Mouse (Mus musculus): Measurements from ENCODE around the gene Mmgt1.

Mmgt1 gene

DNA sequence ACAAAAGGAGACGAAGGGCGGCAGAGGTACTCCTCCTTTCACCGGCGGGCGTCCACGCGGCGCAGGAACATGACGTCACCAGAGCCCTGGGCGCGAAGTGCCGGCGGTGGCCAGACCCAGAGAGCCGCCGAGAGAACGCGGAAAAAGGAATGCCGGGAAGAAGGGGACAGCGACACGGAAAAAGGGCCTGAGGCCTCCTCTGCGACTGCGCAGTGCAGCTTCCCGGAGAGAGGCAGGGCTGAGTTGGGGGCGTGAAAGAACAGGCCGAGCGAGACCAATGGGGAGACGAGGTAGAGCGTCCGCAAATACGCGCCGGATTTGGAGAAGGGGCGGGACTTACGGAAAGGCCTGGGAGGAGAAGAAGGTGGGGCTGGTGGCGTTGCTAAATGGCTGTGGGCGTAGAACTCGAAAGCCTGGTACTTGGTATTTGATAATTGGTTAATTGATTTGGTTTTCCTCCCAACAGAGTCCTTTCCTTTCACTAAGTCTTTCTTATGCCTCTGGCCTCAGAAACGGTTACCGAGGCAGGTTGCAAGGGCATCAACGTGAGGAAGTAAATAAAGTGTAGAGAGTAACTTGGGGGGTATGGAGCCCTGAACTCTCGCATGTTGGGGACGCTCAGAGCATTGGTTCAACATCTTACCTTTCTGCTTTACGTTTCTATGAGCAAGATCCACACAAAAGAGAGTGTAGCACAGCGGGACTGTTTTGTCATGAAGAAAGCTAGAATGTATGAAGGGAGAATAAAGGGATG lies at the start of gene Mmgt1:
TSS of gene Mmgt1 (minus strand) at position 183 of the 754 bp plus-strand sequence.
- peak; percentile 93 to 94 for DNase-seq (ENCODE audit: low spot score in 2 of 2)

DNA sequence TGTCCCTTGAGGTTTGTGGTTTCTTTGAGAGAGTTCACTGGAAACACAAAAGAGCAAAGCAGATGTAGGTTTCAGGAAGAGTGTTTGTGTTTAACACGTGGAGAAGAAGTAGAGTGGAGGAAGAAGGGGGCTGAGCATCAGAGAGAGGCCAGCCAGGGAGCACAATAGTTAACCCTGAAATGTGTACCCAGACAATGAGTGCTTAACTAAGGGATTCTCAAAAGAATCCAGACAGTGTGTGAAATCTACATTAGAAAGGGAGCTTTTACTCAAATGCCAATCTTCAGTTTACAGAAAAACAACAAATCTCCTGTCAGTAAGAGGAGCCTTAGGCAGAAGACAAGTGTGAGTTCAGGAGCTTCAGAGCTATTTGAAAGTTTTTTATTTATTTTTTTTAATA lies 42.2 kb upstream of the Mmgt1 start:
- DNase-seq (ENCODE audit: low spot score in 2 of 2): no peak

DNA sequence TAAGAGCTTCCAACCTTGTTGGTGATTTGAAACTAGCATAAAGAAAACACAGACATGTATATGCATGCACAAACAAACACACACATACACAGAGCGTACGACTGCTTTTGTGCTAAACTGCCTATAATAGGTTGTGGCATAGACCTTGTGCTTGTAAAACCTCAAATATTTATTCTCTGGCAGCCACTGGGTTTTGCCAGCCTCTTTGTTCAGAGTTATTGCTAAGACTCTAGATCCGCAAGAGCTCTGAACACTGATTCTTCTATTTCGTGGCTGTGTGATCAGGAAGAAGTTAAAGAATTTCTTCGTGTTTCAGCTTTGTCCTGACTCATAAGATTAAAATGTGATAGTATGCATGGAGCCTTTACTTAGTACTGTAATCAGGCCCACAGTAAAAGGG lies 38.3 kb upstream of the Mmgt1 start:
- no peak for DNase-seq (ENCODE audit: low spot score in 2 of 2)

DNA sequence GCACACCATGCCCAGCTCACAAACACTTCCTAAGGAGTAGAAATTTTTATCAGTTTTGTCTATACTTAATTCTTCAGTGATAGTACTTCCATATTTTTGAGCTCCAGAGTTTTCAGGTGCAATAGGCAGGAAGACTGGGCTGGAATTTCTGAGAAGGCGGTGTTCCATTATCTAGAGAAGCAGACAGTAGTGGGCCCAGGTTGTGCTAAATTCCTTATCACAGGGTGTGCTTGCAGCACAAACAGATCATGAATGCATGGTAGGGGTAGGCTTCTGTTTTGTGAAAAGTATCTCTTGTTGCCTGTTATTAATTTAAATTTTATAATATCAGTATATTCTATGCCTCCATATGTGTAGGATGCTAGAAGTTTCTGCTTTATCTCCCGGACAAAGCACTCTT lies 17.4 kb upstream of the Mmgt1 start:
- no peak for DNase-seq (ENCODE audit: low spot score in 2 of 2)

GRCm38 (mm10) chrX:56610318-56610694 lies 12.4 kb upstream of the Mmgt1 start:
- DNase-seq (ENCODE audit: low spot score in 2 of 2): no peak

DNA sequence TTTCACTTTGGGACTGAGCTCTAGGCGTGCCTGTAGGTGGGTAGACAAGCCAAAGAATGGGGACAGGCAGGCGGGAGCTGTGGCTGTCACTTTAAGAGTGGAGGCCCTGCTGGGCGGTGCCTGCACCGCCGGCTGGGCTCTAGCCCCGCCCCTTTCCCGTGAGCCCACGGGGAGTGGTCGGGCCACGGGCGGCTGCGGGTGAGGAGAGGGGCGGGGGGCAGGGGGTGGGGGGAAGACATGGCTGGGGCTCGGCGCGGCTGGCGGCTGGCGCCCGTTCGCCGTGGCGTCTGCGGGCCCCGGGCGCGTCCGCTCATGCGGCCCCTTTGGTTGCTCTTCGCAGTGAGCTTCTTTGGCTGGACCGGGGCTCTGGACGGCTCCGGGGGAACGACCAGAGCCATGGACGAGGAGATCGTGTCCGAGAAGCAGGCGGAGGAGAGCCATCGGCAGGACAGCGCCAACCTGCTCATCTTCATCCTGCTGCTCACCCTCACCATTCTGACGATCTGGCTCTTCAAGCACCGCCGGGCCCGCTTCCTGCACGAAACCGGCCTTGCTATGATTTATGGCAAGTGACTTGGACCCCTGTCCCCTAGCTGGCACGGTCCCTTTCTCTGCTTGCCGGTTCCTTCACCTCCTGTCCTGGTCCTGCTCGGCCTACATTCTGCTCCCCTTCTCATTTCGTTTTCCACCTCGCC lies 11.9 kb upstream of the Mmgt1 start, which contains the start of gene Slc9a6:
TSS of gene Slc9a6 (plus strand) at position 135 of the 695 bp plus-strand sequence.
- DNase-seq (ENCODE audit: low spot score in 2 of 2): peak; percentile 63 to 78

DNA sequence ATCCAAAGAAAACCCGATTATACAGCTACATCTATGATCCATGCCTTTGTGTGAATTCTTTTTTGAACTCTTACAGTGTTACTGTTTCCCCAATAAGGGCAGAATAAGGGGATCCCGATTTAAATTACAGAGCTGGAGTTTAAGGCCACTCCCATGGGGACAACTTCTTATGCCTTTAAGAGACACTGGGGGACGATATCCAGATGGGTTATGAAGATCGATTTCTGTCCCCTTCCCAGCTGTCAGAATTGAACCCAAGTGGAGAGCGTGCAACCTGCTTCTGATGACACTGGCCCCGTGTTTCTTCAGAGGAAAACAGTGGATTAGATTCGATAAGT lies 11.4 kb upstream of the Mmgt1 start:
- no peak for DNase-seq (ENCODE audit: low spot score in 2 of 2)

DNA sequence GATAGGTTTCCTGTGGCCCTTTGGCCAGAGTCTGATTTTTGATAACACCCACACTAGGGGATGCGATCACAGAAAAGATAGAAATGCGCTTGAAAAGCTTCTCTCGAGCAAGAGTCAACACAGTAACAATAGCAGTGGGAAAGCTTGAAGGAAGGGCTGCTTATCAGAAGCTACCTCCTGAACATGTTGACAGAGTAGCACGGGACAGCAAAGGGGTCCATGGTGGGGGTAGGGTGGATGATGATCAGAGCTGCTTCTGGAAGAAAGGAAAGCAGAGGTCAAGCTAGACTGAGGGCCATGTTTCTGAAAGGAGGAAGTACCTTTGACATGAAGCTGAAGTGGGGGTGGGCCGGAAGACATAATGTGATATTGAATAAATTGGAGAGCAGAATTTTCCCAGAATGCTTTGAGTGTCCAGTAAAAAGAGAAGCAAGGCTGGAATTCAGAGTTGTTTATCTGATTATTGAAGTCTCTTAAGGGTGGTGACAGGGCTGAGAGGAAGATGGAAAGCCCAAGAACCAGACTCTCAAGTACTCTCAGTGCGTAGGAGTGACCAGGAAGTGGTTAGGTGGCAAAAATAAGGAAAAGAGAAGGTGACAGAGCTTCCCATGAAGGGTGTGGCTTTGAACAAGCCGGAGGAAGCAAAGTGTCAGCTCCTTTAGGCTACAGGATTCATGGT lies 9.3 kb upstream of the Mmgt1 start:
- DNase-seq (ENCODE audit: low spot score in 2 of 2): no peak

DNA sequence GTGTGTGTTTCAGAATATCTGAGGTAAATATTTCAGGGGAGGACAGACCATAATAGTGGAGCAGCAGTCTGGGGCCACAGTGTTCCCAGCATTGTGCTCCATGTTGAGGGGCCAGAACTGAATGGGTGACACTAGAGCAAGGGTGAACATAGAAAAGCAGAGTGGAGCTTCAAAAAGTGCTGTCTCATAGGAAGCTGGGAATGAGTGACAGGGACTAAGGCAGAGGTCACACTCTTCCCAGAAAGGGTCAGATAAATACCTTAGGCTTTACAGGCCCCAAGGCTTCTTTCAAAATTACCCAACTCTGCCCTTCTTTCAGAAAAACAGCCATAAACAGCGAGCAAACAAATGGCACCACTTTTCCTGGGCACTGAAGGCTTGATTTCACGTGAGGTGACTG lies 8.7 kb upstream of the Mmgt1 start:
- DNase-seq (ENCODE audit: low spot score in 2 of 2): no peak

DNA sequence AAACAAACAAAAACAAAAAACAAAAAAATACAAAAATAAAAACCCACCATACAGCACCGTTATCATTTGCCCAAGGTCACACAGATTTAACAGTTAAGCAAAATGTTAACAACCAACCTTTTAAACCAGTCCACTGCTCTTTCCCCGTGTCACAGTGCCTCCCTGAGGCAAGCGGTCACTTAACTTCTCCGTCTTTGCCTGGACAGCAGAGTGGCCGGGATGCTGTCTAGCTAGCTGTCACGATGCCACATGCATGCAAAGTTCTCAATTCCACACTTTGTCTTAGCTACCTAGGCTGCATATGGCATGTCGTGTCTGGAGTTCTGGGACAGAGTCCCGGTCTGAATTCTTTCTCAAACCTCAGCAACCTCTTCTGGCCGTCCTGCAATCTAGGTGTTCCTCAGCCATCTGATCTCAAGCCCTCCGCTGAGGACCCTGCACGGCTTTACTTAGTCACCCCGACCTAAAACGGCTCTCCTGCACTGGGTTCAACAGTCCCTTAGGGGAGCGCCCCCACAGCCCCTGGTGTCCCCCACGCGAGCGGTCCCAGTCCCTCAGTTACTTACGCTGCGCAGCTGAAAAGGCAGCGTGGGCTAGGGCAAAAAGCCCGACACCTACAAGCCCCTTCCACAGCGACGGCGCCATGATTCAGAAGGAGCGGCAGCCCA lies 516 bp downstream of the Mmgt1 start:
- no peak for DNase-seq (ENCODE audit: low spot score in 2 of 2)

DNA sequence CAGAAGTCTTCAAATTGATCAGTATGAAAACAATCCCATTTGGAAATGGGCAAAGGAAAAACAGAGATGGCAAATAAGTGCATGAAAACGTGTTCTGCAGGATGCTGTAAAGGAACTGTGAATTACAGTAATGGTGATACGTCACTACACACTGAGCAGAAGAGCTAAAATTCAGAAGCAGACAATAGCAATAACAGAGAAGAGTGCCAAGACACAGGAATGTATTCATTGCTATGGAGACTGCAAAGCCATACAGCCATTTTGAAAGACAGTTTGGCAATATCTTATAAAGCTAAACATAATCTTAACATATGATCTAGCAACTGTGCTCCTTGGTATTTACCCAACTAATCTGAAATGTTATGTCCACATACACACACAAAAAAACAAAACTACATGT lies 19.7 kb downstream of the Mmgt1 start:
- DNase-seq (ENCODE audit: low spot score in 2 of 2): no peak

GRCm38 (mm10) chrX:56572465-56572864 lies 25.4 kb downstream of the Mmgt1 start:
- no peak for DNase-seq (ENCODE audit: low spot score in 2 of 2)

DNA sequence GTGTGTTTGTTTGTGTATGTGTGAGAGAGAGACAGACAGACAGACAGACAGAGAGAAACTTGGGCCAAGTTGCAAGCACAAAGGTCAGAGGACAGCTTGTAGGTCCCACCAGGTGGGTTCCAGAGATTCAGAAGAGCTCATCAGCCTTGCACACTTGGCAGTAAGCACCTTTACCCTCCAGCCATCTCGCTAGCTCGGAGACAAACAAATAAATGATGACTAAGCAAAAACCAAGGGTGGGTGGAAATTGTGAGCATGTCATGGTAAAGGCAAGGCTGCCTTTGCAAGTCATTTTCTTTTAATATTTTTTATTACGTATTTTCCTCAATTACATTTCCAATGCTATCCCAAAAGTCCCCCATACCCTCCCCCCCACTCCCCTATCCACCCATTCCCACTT lies 44.3 kb downstream of the Mmgt1 start:
- no peak for DNase-seq (ENCODE audit: low spot score in 2 of 2)

DNA sequence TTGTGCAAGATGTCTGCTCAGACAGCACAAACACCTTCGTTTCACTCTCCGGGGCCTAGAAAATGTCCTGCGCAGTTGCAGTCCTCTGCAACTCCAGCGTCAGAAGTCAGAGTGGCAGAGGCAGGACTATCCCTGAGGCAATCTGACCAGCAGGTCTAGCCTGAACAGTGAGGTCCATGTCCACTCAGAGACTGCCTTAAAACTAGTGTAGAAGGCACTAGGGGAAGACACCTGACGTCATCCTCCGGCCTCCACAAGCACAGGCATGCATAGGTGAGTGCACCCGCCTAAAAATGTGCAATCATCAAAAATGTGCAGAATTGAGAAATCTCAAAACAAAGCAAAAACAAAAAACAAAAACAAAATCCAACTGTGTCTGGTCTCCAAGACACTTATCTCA lies 48.4 kb downstream of the Mmgt1 start, which contains the start of gene Gm648:
TSS of gene Gm648 (minus strand) at position 101 of the 400 bp plus-strand sequence.
- DNase-seq (ENCODE audit: low spot score in 2 of 2): no peak

DNA sequence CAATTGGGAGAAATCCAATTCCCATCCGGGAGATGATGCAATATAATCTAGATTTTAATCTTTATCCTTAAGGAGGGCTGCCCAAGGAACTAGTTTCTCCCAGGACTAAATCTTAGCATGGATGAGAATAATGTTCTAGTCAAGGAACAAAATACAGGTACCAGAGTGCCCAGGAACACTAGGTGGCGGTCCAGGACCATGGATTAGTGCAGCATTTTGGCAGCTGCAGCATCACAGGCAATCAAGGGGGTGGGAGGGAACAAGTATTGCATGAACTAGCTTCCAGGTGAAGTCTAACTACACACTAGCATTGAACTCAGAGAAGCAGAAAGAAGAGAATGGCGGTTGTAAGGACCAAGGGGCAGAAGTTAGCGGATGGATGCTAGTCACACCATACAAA lies 60.7 kb downstream of the Mmgt1 start:
- no peak for DNase-seq (ENCODE audit: low spot score in 2 of 2)
